Mouse (Mus musculus) midbrain, embryonic 12.5 days (tissue): Measurements from ENCODE around the gene Homer2. TPM values are rescaled to one million over a fixed set of nuclear protein-coding genes. Genes with fewer than 3 reads are reported as not detected.

Experiments used
- ATAC-seq: fragments of 200-750 bp; cut with Nextera tagmentation; 2 replicates; pipeline ENCODE4 v1.8.0; 2017; ENCODE audit warnings: low read depth, moderate TSS enrichment, moderate library complexity; ENCODE audit not compliant: low FRiP score
- H3K27ac ChIP-seq: fragments of 300-500 bp; sonication (generic); replicated peaks from 2 replicates; pipeline ENCODE4 v1.5.1; 2016; ENCODE audit warnings: mild to moderate bottlenecking
- H3K27me3 ChIP-seq: fragments of 300-500 bp; sonication (generic); 2 replicates; pipeline ENCODE4 v1.6.1; 2016; ENCODE audit warnings: mild to moderate bottlenecking
- H3K36me3 ChIP-seq: fragments of 300-500 bp; sonication (generic); 2 replicates; pipeline ENCODE4 v1.6.1; 2016
- H3K4me1 ChIP-seq: fragments of 300-500 bp; sonication (generic); 2 replicates; pipeline ENCODE4 v1.6.1; 2016
- H3K4me2 ChIP-seq: fragments of 300-500 bp; sonication (generic); replicated peaks from 2 replicates; pipeline ENCODE4 v1.6.1; 2016; ENCODE audit warnings: mild to moderate bottlenecking, moderate library complexity
- H3K4me3 ChIP-seq: fragments of 300-500 bp; sonication (generic); 2 replicates; pipeline ENCODE4 v1.5.1; 2016; ENCODE audit warnings: mild to moderate bottlenecking
- H3K9ac ChIP-seq: fragments of 300-500 bp; sonication (generic); replicated peaks from 2 replicates; pipeline ENCODE4 v1.6.1; 2016; ENCODE audit warnings: mild to moderate bottlenecking, moderate library complexity
- H3K9me3 ChIP-seq: fragments of 300-500 bp; sonication (generic); 2 replicates; pipeline ENCODE4 v1.6.1; 2016; ENCODE audit warnings: mild to moderate bottlenecking
- WGBS: fragments of 180-500 bp; shearing (Covaris S2); methylation state at CpG from one replicate; pipeline ENCODE4 v1.1.7; 2016; 5-methylcytosine and 5-hydroxymethylcytosine counted together
- polyA plus RNA-seq: library from polyadenylated mRNA; unstranded; fragments of >200 nt; fragmentation: Nextera tagmentation; extraction: Ambion mirVana; gene quantifications from 2 replicates; pipeline ENCODE4 v1.2.1, GENCODE M21; 2016

Gene Homer2
- polyA plus RNA-seq, 1 experiment from 2014 or later: 20.7 TPM

GRCm38 (mm10) chr7:81599379-81600280, 107.7 kb downstream of the Homer2 start:
- WGBS: 81% methylated on average over 8 of the region's 8 CpGs
- Histone ChIP-seq H3K9me3 (no peaks in the 10 kb centered on the region), H3K9ac (no peak overlapping the region), H3K4me1 (no peaks in the 10 kb centered on the region), H3K4me3 (no peak overlapping the region), H3K36me3 (peaks cover 26% of the 10 kb centered on the region), H3K4me2 (no peak overlapping the region), H3K27me3 (no peaks in the 10 kb centered on the region), H3K27ac (no peak overlapping the region)
- no peak for ATAC-seq

DNA sequence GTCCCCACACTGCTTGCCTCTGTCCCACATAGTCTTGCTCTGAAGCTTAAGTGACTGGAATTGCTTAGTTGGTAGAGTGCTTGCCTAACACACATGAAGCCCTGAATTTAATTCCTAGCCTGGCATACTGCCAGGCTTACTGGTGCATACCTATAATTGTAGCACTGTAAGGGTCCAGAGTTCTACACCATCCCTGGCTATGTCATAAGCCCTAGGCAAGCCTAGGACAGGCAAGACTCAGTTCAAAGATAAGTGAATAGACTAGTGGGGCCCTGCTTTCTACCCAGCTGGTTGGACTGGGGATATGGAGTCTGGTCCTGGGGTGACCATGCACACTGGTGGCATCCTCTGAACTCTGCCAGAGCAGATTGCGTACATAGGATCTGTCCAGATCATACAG, 109.7 kb downstream of the Homer2 start:
- Histone ChIP-seq H3K27ac (no peak overlapping the region), H3K4me3 (no peak overlapping the region), H3K36me3 (peaks cover 44% of the 10 kb centered on the region), H3K9me3 (no peaks in the 10 kb centered on the region), H3K27me3 (no peaks in the 10 kb centered on the region), H3K4me2 (no peak overlapping the region), H3K4me1 (no peaks in the 10 kb centered on the region), H3K9ac (no peak overlapping the region)
- WGBS: 100% methylated on average over 1 of the region's 1 CpGs
- no peak for ATAC-seq

DNA sequence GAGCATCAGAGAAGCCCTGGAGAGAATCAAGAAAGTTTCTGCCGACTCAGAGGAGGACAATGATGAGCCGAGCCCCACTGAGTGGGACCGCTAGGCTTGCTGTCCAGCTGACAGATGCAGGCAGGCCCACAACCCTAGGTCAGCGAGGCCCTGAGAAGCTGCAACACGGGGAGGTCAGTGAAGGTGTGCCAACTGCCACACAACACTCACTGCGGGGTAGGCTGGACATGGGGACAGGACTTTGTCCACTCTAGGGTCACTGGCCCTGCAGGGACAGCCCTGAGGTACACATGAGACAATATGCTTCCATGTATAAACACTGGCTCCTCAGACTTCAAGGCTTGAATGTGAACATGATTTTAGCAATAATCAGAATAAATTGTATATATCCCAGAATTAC, 111.2 kb downstream of the Homer2 start:
- H3K27ac ChIP-seq: no peak overlapping the region
- no peaks in the 10 kb centered on the region for H3K4me1 ChIP-seq
- H3K4me2 ChIP-seq: no peak overlapping the region
- no peak overlapping the region for H3K4me3 ChIP-seq
- H3K36me3 ChIP-seq: peaks cover 59% of the 10 kb centered on the region
- 78% methylated on average over 6 of the region's 6 CpGs for WGBS
- no peaks in the 10 kb centered on the region for H3K27me3 ChIP-seq
- H3K9me3 ChIP-seq: no peaks in the 10 kb centered on the region
- no peak overlapping the region for H3K9ac ChIP-seq
- no peak for ATAC-seq

DNA sequence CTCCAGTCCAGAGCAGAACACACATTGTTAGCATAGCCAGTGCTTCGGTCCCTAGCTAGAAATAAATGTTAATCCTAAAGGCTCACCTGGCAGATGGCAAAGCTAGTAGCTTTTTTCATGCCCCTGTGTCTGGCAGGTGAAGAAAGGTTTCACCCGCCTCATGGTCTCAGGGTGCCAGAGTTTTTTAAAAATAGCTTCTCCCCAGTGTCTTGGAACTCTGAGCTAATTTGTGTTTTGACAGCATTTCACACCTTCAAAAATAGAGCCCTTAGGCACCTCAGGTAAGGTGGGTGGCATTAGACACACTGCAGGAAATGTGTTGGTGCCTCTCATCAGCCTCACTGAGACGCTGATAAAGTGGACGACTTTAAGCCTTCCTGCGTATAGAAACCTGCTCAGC, 112.3 kb downstream of the Homer2 start:
- Histone ChIP-seq H3K4me1 (no peaks in the 10 kb centered on the region), H3K36me3 (peaks cover 68% of the 10 kb centered on the region), H3K27me3 (no peaks in the 10 kb centered on the region), H3K9me3 (no peaks in the 10 kb centered on the region), H3K4me2 (no peak overlapping the region), H3K9ac (no peak overlapping the region), H3K4me3 (no peak overlapping the region), H3K27ac (no peak overlapping the region)
- ATAC-seq: no peak
- 90% methylated on average over 5 of the region's 5 CpGs for WGBS

DNA sequence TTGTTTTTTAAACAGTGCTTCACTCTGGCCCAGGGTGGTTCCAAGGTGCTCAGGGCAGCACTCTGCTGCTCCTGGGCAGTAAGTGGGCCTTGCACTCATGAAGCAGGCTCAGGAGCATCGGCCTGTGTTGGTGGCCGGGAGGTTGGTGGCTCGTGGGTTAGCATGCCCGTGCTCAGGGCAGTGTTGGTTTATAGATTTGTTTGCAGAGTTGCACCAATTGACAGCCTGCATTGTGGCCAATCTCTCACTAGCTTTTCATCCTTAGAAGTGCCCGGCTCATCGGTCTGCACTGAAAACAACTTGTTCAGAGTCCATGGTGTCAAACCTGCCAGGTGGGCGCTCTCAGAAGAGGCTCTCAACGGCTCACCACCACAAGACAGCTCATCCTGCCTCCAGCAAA, 113.9 kb downstream of the Homer2 start:
- H3K27me3 ChIP-seq: no peaks in the 10 kb centered on the region
- no peaks in the 10 kb centered on the region for H3K4me1 ChIP-seq
- no peak overlapping the region for H3K4me3 ChIP-seq
- H3K4me2 ChIP-seq: no peak overlapping the region
- no peak overlapping the region for H3K27ac ChIP-seq
- no peak overlapping the region for H3K9ac ChIP-seq
- H3K36me3 ChIP-seq: peaks cover 76% of the 10 kb centered on the region
- H3K9me3 ChIP-seq: no peaks in the 10 kb centered on the region
- ATAC-seq: no peak
- 94% methylated on average over 8 of the region's 8 CpGs for WGBS

DNA sequence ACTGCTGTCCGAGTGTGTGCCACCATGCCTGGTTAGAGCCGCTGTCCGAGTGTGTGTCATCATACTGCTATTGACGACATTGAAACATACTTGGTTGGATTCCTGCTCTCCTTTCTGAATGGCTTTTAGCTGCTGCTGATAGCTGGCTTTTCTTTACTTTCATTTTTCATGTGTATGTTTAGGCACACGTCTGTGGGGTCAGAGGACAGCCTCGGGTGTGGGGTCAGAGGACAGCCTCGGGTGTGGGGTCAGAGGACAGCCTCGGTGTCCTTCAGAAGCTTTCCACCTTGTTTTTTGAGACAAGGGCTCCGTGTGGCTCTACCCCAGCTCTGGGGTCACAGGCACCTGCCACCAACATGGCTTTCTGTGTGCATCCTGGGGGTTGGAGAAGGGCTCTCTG, 114.6 kb downstream of the Homer2 start:
- Histone ChIP-seq H3K9me3 (no peaks in the 10 kb centered on the region), H3K4me1 (no peaks in the 10 kb centered on the region), H3K9ac (no peak overlapping the region), H3K27me3 (no peaks in the 10 kb centered on the region), H3K27ac (no peak overlapping the region), H3K4me2 (no peak overlapping the region), H3K4me3 (no peak overlapping the region), H3K36me3 (peaks cover 71% of the 10 kb centered on the region)
- 89% methylated on average over 9 of the region's 9 CpGs for WGBS
- ATAC-seq: no peak

DNA sequence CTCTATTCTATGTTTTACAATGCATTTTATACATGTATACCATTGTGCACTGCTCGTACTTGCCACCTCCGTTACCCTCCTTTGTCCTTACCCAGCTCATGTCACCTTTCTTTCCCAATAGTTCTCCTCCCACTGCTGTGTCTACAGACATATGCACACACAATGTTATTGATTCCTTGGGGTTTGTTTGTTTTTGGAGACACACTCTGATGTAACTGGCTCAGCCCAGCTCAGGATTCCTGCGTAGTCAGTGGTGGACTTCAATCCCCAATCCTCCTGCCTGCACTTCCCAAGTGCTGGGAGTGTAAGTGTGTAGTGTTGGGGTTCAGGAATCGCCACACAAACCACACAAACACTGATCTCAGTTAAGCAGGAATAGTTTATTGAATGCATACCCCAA, 120.1 kb downstream of the Homer2 start:
- Histone ChIP-seq H3K36me3 (peaks cover 55% of the 10 kb centered on the region), H3K9ac (no peak overlapping the region), H3K27ac (no peak overlapping the region), H3K4me1 (no peaks in the 10 kb centered on the region), H3K27me3 (no peaks in the 10 kb centered on the region), H3K4me2 (no peak overlapping the region), H3K9me3 (no peaks in the 10 kb centered on the region), H3K4me3 (no peak overlapping the region)
- 81% methylated on average over 4 of the region's 4 CpGs for WGBS
- ATAC-seq: no peak

DNA sequence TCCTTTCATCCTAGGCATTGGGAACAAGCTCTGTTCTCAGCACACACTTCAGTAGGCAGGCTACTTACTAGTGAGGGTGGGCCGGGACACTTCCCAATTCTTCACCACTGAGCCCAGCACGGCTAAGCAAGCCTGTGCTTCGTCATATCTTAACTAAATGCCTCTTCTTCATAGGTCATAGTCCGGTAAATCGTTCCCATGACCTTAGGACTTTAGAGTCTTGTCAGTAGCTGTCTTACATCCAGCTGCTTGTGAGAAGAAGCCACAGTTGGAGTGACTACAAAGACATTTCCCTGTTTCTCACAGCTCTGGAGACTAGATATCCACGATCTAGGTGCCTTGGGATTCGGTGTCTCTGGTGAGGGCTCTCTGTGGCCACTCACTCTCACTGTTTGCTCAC, 122.0 kb downstream of the Homer2 start:
- peaks cover 38% of the 10 kb centered on the region for H3K36me3 ChIP-seq
- WGBS: 86% methylated on average over 7 of the region's 7 CpGs

GRCm38 (mm10) chr7:81583512-81583911, 123.8 kb downstream of the Homer2 start:
- Histone ChIP-seq H3K9ac (no peak overlapping the region), H3K4me1 (no peaks in the 10 kb centered on the region), H3K9me3 (no peaks in the 10 kb centered on the region), H3K27me3 (no peaks in the 10 kb centered on the region), H3K4me3 (no peak overlapping the region), H3K27ac (no peak overlapping the region), H3K4me2 (no peak overlapping the region), H3K36me3 (peaks cover 38% of the 10 kb centered on the region)
- ATAC-seq: no peak
- 68% methylated on average over 3 of the region's 3 CpGs for WGBS

More for the DNA sequence above, 122.0 kb downstream of the Homer2 start:
- H3K4me2 ChIP-seq: no peak overlapping the region
- H3K27ac ChIP-seq: no peak overlapping the region
- H3K27me3 ChIP-seq: no peaks in the 10 kb centered on the region
- ATAC-seq: no peak
- H3K4me3 ChIP-seq: no peak overlapping the region
- no peaks in the 10 kb centered on the region for H3K4me1 ChIP-seq
- H3K9me3 ChIP-seq: no peaks in the 10 kb centered on the region
- H3K9ac ChIP-seq: no peak overlapping the region

GRCm38 (mm10) chr7:81579312-81579711, 128.0 kb downstream of the Homer2 start:
- H3K36me3 ChIP-seq: peaks cover 25% of the 10 kb centered on the region
- ATAC-seq: no peak

DNA sequence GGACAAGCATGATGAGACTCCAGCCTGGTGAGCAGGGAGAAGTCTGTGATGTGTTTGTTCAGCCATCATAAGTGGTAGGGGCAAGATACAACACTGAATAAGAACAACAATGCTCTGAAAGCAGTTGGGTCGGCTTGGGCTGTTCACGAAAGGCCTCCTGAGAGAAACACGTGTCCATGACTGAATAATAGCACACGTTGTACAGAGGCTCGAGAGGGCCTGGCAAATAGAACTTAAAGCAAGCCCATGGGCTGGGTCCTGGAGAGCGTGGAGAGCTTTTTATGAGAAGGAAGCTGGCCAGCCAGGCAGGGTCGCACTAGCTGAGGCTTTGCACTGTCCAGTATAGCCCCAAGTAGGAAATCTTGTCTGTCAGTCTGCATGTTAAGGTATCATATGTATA, 128.9 kb downstream of the Homer2 start:
- Histone ChIP-seq H3K9me3 (no peaks in the 10 kb centered on the region), H3K27me3 (no peaks in the 10 kb centered on the region), H3K4me3 (no peak overlapping the region), H3K36me3 (peaks cover 25% of the 10 kb centered on the region), H3K27ac (no peak overlapping the region), H3K4me2 (no peak overlapping the region), H3K9ac (no peak overlapping the region), H3K4me1 (peaks cover 4% of the 10 kb centered on the region; the same call in 1 of the 2 replicates)
- 93% methylated on average over 7 of the region's 7 CpGs for WGBS
- ATAC-seq: no peak

More at GRCm38 (mm10) chr7:81579312-81579711, 128.0 kb downstream of the Homer2 start:
- no peak overlapping the region for H3K4me3 ChIP-seq
- no peak overlapping the region for H3K27ac ChIP-seq
- H3K4me1 ChIP-seq: no peaks in the 10 kb centered on the region
- no peak overlapping the region for H3K9ac ChIP-seq
- no peak overlapping the region for H3K4me2 ChIP-seq
- H3K9me3 ChIP-seq: no peaks in the 10 kb centered on the region
- 94% methylated on average over 5 of the region's 5 CpGs for WGBS
- H3K27me3 ChIP-seq: no peaks in the 10 kb centered on the region

GRCm38 (mm10) chr7:81577872-81578271, 129.5 kb downstream of the Homer2 start:
- ATAC-seq: no peak
- Histone ChIP-seq H3K4me2 (no peak overlapping the region), H3K9me3 (no peaks in the 10 kb centered on the region), H3K27ac (no peak overlapping the region), H3K4me1 (peaks cover 5% of the 10 kb centered on the region), H3K27me3 (no peaks in the 10 kb centered on the region), H3K4me3 (no peak overlapping the region), H3K9ac (no peak overlapping the region), H3K36me3 (peaks cover 25% of the 10 kb centered on the region)
- WGBS: 87% methylated on average over 3 of the region's 3 CpGs
